Comparison of ENCODE assay signal across 8 mouse cellular contexts in the genomic region with DNA sequence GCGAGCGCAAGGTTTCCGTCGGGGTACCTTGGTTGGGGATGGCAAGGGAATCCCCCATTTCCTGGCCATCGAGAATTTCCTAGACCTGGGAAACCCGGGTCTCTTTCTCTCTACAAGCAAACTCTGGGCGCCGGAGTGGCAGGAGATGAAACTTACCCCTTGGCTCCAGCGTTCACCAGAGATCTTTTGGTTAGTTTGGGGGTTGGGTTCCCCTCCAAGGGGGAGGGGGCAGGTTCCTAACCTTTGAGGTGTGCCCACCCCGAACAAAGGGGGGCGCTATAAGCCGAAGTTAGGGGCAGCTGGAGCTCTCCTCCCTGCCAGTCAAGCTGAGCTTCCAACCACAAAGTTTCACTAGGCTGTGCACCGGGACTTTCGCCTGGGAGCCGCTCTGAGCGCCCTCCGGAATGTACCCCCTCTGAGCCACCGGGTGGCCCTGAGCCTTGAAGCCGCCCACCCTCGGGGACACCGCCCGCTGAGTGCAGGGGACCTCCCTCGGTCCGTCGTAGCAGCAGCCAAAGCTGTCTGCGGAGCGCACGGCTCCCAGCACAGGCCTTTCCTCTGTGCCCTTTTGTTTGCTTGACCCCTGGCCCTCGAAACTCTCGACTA. TPM values are rescaled to one million over a fixed set of nuclear protein-coding genes. Genes with fewer than 3 reads are reported as not detected.
DNase-seq lines count a peak whose midpoint lies in the region; ATAC-seq and TF ChIP-seq lines count a peak whose summit lies in the region.

No protein-coding gene starts in this region.

- ATAC-seq in forebrain, postnatal 0 days: no peak
- ATAC-seq in intestine, embryonic 15.5 days: no peak
- no peak for ATAC-seq in lung, embryonic 16.5 days (ENCODE audit: low read depth)

- 0 out of 2 replicates have a peak, but pooled peaks cover 10% of the 10 kb centered on the region for H3K36me3 ChIP-seq in forebrain, postnatal 0 days (ENCODE audit: insufficient read depth)
- H3K36me3 ChIP-seq in intestine, embryonic 15.5 days: no peaks in the 10 kb centered on the region
- H3K36me3 ChIP-seq in lung, embryonic 16.5 days (ENCODE audit: control insufficient read depth, insufficient read depth, low read length): no peaks in the 10 kb centered on the region

- H3K9ac ChIP-seq in forebrain, postnatal 0 days: peak overlapping the region; percentile 79
- H3K9ac ChIP-seq in intestine, embryonic 15.5 days: no peak overlapping the region
- H3K9ac ChIP-seq in lung, embryonic 16.5 days (ENCODE audit: low read length): peak overlapping the region; percentile 47; the same call in 1 of the 2 replicates

- H3K4me1 ChIP-seq in forebrain, postnatal 0 days (ENCODE audit: insufficient read depth): peaks cover 12% of the 10 kb centered on the region; the same call in 1 of the 2 replicates
- peaks cover 43% of the 10 kb centered on the region for H3K4me1 ChIP-seq in intestine, embryonic 15.5 days (replicated peaks)
- H3K4me1 ChIP-seq in lung, embryonic 16.5 days (replicated peaks; ENCODE audit: control insufficient read depth, insufficient read depth, low read length): peaks cover 41% of the 10 kb centered on the region

- 3% methylated on average over 30 of the region's 30 CpGs for WGBS in forebrain, postnatal 0 days
- 2% methylated on average over 30 of the region's 30 CpGs for WGBS in intestine, embryonic 15.5 days
- 1% methylated on average over 30 of the region's 30 CpGs for WGBS in lung, embryonic 16.5 days

- H3K4me2 ChIP-seq in forebrain, postnatal 0 days (ENCODE audit: low read depth): peak overlapping the region; percentile 90
- H3K4me2 ChIP-seq in intestine, embryonic 15.5 days (replicated peaks): peak overlapping the region; percentile 99
- peak overlapping the region; percentile 100 for H3K4me2 ChIP-seq in lung, embryonic 16.5 days (ENCODE audit: low read depth, low read length)

- H3K4me3 ChIP-seq in forebrain, postnatal 0 days (ENCODE audit: low read depth, low read length): peak overlapping the region; percentile 70
- H3K4me3 ChIP-seq in intestine, embryonic 15.5 days (replicated peaks): peak overlapping the region; percentile 72
- H3K4me3 ChIP-seq in lung, embryonic 16.5 days (ENCODE audit: low read length): peak overlapping the region; percentile 67

- H3K27me3 ChIP-seq in forebrain, postnatal 0 days (ENCODE audit: insufficient read depth, low read length): peaks cover 19% of the 10 kb centered on the region
- peaks cover 75% of the 10 kb centered on the region for H3K27me3 ChIP-seq in intestine, embryonic 15.5 days (replicated peaks)
- peaks cover 70% of the 10 kb centered on the region for H3K27me3 ChIP-seq in lung, embryonic 16.5 days (ENCODE audit: control insufficient read depth, insufficient read depth, low read depth, low read length)

- peak; percentile 19 for DNase-seq in ovary, postnatal 36 days (ENCODE audit: low spot score)
- DNase-seq in ovary, postnatal 10 days (ENCODE audit: low spot score): no peak
- peak; percentile 46 to 48 for DNase-seq in cerebellum, adult 18-20 months
- peak; percentile 45 for DNase-seq in forebrain, postnatal 0 days
- peak; percentile 33 for DNase-seq in right cerebral cortex, postnatal 25 days
- no peak for DNase-seq in frontal cortex, postnatal 36 days (ENCODE audit: low spot score in 2 of 2)

- peak overlapping the region; percentile 35 for H3K27ac ChIP-seq in forebrain, postnatal 0 days (ENCODE audit: low read depth, low read length)
- H3K27ac ChIP-seq in intestine, embryonic 15.5 days: no peak overlapping the region
- H3K27ac ChIP-seq in lung, embryonic 16.5 days (ENCODE audit: low read length): no peak overlapping the region

- H3K9me3 ChIP-seq in forebrain, postnatal 0 days (ENCODE audit: low read length): no peaks in the 10 kb centered on the region
- no peaks in the 10 kb centered on the region for H3K9me3 ChIP-seq in intestine, embryonic 15.5 days
- no peaks in the 10 kb centered on the region for H3K9me3 ChIP-seq in lung, embryonic 16.5 days (ENCODE audit: control insufficient read depth, low read length)

- TF ChIP-seq CTCF in forebrain, postnatal 0 days (IDR thresholded peaks at IDR 0.05; ENCODE audit: low read depth): peak; percentile 28; the same call in 1 of the 2 replicates

RNA-seq across cellular contexts. Expression of gene Nr4a3, which starts 2.9 kb away (rescaled TPM):
- total RNA-seq in forebrain, postnatal 0 days (2014; rRNA removed): 13.5 and 14.9 TPM in 2 replicates
- polyA plus RNA-seq in forebrain, postnatal 0 days (2015; fragmentation: Nextera tagmentation; extraction: Ambion mirVana): 9.1 and 12.4 TPM in 2 replicates
- 0.19 and 0.23 TPM in 2 replicates for polyA plus RNA-seq in intestine, embryonic 15.5 days (2015; fragmentation: Nextera tagmentation; extraction: Ambion mirVana)
- polyA plus RNA-seq in lung, embryonic 16.5 days (2015; fragmentation: Nextera tagmentation; extraction: Ambion mirVana): 0.08 and 0.11 TPM in 2 replicates

Comparison
In these comparisons a context has a peak if more than half of its experiments do, and no peak if none do; other contexts are left out.
1. DNase-seq: peak in ovary, postnatal 36 days (single experiment), cerebellum, adult 18-20 months (2 of 2), forebrain, postnatal 0 days (single experiment) and right cerebral cortex, postnatal 25 days (single experiment); none in ovary, postnatal 10 days (single experiment) and frontal cortex, postnatal 36 days (0 of 2).
2. Peak in every context shown above with its lines, with median percentiles within 50 percentile points of each other: H3K4me2 ChIP-seq and H3K4me3 ChIP-seq.